Mouse (Mus musculus): Measurements from ENCODE around the gene Apom.

Apom gene

GRCm38 (mm10) chr17:35097164-35097655, 34.6 kb downstream of the Apom start:
- DNase-seq (ENCODE audit: low spot score in 2 of 2) = peak in 1 of 2 experiments; percentile 56

DNA sequence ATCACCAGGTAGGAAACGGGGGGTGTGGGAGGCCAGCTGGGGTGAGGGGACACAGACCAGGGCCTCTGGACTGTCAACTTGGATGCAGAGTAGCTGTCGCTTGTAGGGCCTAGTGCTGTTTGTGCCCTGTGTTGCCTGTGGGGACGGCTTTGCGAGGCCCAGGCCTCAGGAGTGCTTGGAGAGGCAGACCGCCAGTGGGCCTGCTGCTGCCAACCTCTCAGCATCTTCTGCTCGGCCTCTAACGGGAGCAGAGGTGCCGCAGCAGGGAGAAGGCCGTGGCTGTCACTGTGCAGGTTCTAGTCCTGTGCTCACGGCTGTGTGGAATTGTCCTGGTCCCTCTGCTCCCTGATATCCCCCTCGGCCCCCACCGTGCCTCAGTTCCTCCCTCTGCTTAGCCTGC, 35.3 kb downstream of the Apom start:
- no peak for DNase-seq (ENCODE audit: low spot score in 2 of 2)

DNA sequence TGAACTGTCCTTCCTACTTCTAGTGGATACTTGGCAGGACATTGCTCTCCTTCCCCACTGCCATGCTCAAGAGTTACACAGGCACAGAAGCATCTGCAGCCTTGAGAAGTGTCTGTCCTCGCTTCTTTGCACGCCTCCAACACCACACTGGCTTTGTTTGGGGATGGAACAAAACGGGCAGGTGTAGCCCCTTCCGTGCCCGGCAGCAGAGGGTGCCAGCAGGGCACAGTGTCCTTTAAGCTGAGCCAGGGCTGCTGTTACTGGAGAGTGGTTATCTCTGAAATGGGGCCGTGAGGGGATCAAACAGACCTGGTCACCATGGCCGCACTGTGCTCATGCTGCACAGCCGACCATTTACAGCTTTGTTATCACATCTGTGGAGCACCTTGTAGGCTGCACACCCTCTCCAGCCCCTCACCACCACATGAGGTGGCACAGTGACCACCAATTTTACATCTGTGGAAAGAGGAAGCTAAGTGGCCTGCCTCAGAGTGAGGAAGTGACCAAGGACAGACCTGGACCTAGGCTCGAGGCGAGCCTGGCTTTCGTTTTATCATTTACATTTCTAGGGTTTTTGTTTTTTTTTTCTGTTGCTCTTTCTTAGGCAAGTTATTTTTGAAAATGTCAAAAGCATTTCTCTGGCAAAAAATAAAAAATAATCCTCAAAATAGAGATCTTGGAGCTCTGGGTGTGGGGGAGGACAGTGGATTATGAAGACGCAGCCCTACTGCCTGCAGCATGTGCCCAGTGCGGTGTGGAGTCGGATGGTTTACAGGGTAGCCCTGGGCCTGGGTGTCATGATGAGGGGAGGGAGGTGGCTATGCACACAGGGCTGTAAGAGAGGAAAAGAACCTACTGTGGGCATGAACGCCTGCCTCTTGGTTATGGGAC, 37.1 kb downstream of the Apom start:
- no peak for DNase-seq (ENCODE audit: low spot score in 2 of 2)

DNA sequence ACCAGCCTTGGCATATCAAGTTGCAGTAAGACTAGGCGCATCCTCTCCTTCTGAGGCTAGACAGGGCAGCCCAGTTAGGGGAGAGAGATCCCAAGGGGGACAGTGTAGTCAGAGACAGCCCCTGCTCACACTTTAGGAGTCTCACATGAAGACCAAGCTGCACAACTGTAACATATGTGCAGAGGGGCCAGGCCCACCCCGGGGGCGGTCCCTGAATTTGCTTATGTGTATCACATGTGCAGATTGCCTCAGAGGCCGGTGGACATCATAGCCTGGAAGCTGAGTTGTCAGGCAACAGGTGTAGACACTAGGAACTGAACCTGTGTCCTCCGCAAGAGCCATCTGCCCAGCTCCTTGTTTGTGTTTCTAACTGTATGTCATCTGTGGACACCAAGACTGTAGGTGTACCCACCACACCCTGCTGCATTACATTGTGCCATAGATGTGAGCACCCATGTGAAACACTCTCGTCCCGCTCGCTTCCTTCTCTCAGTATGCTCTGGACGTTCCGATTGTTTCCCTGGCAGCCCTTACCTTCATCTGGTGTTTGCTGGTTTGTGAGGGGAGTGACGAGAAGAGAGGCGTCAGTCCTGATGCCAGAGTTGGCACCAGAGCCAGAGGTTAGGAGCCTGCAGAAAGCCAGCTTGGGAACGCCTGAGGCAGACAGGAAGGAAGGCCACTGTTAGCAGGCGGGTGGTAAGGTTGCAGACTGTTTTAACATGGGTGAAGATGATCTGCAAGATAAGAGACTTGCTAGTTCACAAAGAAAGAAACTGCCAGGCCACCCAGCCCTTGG, 39.2 kb downstream of the Apom start:
- DNase-seq (ENCODE audit: low spot score in 2 of 2) = no peak

GRCm38 (mm10) chr17:35090166-35090932, 41.5 kb downstream of the Apom start:
- peak in 1 of 2 experiments; percentile 57 for DNase-seq (ENCODE audit: low spot score in 2 of 2)

GRCm38 (mm10) chr17:35088825-35089644, 42.8 kb downstream of the Apom start, which contains the start of gene Abhd16a:
Gene Abhd16a, plus strand, starts transcription at chr17:35089263.
- DNase-seq (ENCODE audit: low spot score in 2 of 2) = peak; percentile 77 to 93

DNA sequence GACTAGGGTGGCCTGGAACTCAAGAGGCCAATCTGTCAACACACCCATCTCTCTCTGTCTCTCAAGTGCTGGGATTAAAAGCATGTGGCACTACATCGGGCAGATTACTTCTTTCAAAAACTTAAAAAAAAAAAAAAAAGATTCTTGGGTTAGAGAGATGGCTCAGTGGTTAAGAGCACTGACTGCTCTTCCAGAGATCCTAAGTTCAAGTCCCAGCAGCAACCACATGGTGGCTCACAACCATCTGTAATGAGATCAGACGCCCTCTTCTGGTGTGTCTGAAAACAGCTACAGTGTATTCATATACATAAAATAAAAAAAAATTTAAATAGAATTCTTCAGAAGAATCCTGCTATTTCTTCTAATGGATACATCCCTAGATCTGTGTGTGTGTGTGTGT, 43.7 kb downstream of the Apom start:
- no peak for DNase-seq (ENCODE audit: low spot score in 2 of 2)

- no peak for DNase-seq (ENCODE audit: low spot score in 2 of 2)
Measured at GRCm38 (mm10) chr17:35085208-35085865, 46.5 kb downstream of the Apom start, which contains the start of gene Ly6g6f. Gene Ly6g6f, minus strand, starts transcription at chr17:35085610.

- DNase-seq (ENCODE audit: low spot score in 2 of 2) = no peak
Measured at GRCm38 (mm10) chr17:35083929-35084497, 47.8 kb downstream of the Apom start.

GRCm38 (mm10) chr17:35082841-35083576, 48.8 kb downstream of the Apom start:
- no peak for DNase-seq (ENCODE audit: low spot score in 2 of 2)

DNA sequence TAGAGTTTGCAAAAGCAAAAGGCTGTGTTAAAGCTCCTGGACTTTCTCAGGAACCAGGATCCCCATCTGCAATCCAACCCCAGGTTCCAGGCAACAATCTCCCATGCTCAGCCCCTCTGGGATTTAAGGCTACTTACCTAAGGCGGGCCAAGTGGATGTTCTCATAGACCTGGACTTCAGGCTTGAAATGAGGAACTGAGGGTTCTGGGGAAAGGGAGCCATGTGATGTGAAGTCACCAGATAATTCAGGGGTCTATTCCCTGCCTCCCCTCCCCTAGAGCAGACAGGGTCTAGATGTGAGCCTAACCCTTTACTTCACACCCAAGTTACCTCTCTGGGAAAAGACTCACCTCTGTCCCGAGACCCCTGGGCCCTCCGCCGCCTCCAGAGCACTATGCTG, 51.1 kb downstream of the Apom start:
- DNase-seq (ENCODE audit: low spot score in 2 of 2) = no peak

DNA sequence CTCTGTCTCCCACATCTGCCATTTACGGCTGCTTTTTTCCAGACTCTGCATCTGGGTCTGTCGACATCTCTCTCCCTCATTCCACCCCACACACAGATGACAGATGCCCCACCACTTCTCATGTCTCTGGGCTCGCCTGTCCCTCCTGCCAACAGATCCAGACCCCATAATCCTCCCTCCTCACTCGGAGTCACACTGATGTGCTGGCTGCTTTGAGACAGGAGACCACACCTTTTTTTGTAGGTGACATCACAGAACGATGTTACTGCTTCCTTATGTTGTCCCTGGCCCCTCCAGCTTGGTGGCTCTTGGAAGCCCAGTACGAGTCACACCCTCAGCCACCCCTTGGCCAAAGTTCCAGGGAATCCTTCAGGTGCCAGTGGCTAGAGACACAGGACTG, 51.6 kb downstream of the Apom start:
- DNase-seq (ENCODE audit: low spot score in 2 of 2) = no peak

GRCm38 (mm10) chr17:35079778-35080177, 52.1 kb downstream of the Apom start:
- DNase-seq (ENCODE audit: low spot score in 2 of 2) = no peak

Data from cerebellum, postnatal 4 days (tissue).